Mouse (Mus musculus): ENCODE measurements at regions not wholly inside any gene's neighbourhood (a gene's known extent, or its start where the extent isn't known, plus 50 kb on each side); places are given as distances from the start of the nearest gene placed in this dataset.

DNA sequence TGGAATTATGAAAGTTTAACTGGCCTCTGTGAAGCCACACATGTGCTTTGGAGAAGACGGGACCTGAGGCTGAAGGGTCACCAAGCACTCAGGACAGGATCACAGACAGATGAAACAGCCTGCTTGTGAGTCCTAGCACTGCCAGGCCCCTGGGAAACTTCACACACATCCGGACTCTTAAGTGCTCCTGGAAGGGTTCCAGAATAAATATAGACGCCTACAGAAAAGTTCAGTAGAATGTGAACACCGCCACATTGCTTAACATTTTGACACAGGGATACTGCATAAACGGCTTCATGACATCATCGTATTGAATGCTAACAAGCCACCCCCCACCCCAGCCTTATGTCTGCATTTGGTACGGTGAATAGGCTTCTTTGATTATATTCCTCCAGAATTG is 87.3 kb upstream of the Cttnbp2 start:
- Histone ChIP-seq H3K4me2 (ENCODE audit: low read depth) (no peak overlapping the region), H3K9ac (replicated peaks) (no peak overlapping the region), H3K36me3 (replicated peaks; ENCODE audit: control insufficient read depth, insufficient read depth, low read depth) (no peaks in the 10 kb centered on the region), H3K4me3 (ENCODE audit: insufficient read depth in 1 of 2, low read depth in 2 of 2, low read length in 2 of 2) (no peak overlapping the region), H3K9me3 (ENCODE audit: control insufficient read depth, low read length) (no peaks in the 10 kb centered on the region), H3K27ac (no peak overlapping the region), H3K27me3 (ENCODE audit: control insufficient read depth, insufficient read depth, low read length) (no peaks in the 10 kb centered on the region), H3K4me1 (replicated peaks; ENCODE audit: control insufficient read depth in 2 of 2, insufficient read depth in 2 of 2, low read length in 1 of 2) (no peaks in the 10 kb centered on the region)
- ATAC-seq (ENCODE audit: insufficient read depth): no peak
- TF ChIP-seq EP300 (IDR thresholded peaks at IDR 0.05; ENCODE audit: low read depth) (no peak), CTCF (IDR thresholded peaks at IDR 0.05; ENCODE audit: low read depth) (no peak)
- DNase-seq (ENCODE audit: low read depth in 3 of 3, low spot score in 3 of 3): no peak
- 63% methylated on average over 7 of the region's 7 CpGs for WGBS (ENCODE audit: insufficient replicate concordance)

GRCm38 (mm10) chr6:18621372-18622262 is 107.0 kb upstream of the Cttnbp2 start:
- H3K4me1 ChIP-seq (replicated peaks; ENCODE audit: control insufficient read depth in 2 of 2, insufficient read depth in 2 of 2, low read length in 1 of 2): no peaks in the 10 kb centered on the region
- WGBS (ENCODE audit: insufficient replicate concordance): 60% methylated on average over 6 of the region's 6 CpGs
- H3K27ac ChIP-seq: no peak overlapping the region
- H3K9ac ChIP-seq (replicated peaks): no peak overlapping the region
- H3K4me2 ChIP-seq (ENCODE audit: low read depth): no peak overlapping the region
- H3K27me3 ChIP-seq (ENCODE audit: control insufficient read depth, insufficient read depth, low read length): no peaks in the 10 kb centered on the region
- no peak overlapping the region for H3K4me3 ChIP-seq (ENCODE audit: insufficient read depth in 1 of 2, low read depth in 2 of 2, low read length in 2 of 2)
- no peaks in the 10 kb centered on the region for H3K36me3 ChIP-seq (replicated peaks; ENCODE audit: control insufficient read depth, insufficient read depth, low read depth)
- TF ChIP-seq EP300 (IDR thresholded peaks at IDR 0.05; ENCODE audit: low read depth): no peak
- no peak for TF ChIP-seq CTCF (IDR thresholded peaks at IDR 0.05; ENCODE audit: low read depth)
- no peaks in the 10 kb centered on the region for H3K9me3 ChIP-seq (ENCODE audit: control insufficient read depth, low read length)
- ATAC-seq (ENCODE audit: insufficient read depth): no peak
- no peak for DNase-seq (ENCODE audit: low read depth in 3 of 3, low spot score in 3 of 3)

DNA sequence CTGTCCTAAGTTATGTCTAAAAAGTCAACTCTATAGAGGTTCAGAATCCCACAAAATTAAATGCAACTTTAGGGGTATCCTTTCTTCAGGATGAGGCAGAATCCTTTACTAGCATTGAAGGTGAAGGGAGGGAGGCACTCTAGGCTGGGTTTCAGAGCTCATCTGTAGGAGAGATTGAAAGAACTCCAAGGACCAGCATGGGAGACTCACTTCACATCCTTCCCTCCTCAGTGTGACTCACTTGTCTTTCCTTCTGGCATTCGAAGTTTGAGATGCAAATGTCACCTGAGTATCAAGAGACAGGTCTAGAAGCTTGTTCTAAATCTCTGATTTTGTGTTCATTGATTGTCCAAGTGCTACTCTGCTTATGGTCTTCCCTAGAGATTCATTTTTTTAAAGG is 113.9 kb upstream of the Cttnbp2 start:
- no peaks in the 10 kb centered on the region for H3K4me1 ChIP-seq (replicated peaks; ENCODE audit: control insufficient read depth in 2 of 2, insufficient read depth in 2 of 2, low read length in 1 of 2)
- no peaks in the 10 kb centered on the region for H3K9me3 ChIP-seq (ENCODE audit: control insufficient read depth, low read length)
- H3K27me3 ChIP-seq (ENCODE audit: control insufficient read depth, insufficient read depth, low read length): no peaks in the 10 kb centered on the region
- 29% methylated on average over 1 of the region's 1 CpGs for WGBS (ENCODE audit: insufficient replicate concordance)
- no peak overlapping the region for H3K4me2 ChIP-seq (ENCODE audit: low read depth)
- no peaks in the 10 kb centered on the region for H3K36me3 ChIP-seq (replicated peaks; ENCODE audit: control insufficient read depth, insufficient read depth, low read depth)
- H3K27ac ChIP-seq: no peak overlapping the region
- no peak for ATAC-seq (ENCODE audit: insufficient read depth)
- no peak overlapping the region for H3K4me3 ChIP-seq (ENCODE audit: insufficient read depth in 1 of 2, low read depth in 2 of 2, low read length in 2 of 2)
- no peak for DNase-seq (ENCODE audit: low read depth in 3 of 3, low spot score in 3 of 3)
- H3K9ac ChIP-seq (replicated peaks): no peak overlapping the region
- TF ChIP-seq EP300 (IDR thresholded peaks at IDR 0.05; ENCODE audit: low read depth): no peak

DNA sequence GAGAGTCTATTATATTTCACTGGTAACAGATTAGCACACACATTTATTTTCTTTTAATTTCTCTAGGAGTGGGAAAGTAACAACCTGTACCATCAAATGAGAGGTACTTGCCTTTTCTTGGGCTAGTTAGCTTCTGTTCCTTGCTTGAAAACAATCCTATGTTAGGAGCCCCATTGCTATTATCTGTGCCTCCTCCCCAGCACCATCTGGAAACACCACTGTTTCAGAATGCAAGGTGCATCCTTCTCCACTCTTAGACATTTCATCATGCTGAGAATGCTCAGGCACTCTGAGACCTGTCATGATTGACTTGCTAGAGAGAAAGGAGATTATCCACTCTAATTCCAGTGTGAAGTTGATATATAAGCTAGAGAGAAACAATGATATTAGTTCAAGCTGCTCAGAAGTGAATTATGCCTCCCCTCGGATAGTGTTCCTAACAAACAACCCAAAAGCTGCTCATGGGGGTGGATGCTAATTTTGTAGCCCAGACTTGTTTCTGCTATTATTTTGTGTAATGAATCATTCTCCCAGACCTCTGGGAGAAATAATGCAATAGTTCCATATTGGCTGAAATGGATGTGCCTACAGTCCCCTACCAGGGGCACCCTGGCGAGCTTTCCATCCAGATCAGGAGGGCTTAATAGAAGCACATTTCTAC is 119.0 kb upstream of the Cttnbp2 start:
- Histone ChIP-seq H3K36me3 (replicated peaks; ENCODE audit: control insufficient read depth, insufficient read depth, low read depth) (no peaks in the 10 kb centered on the region), H3K4me1 (replicated peaks; ENCODE audit: control insufficient read depth in 2 of 2, insufficient read depth in 2 of 2, low read length in 1 of 2) (no peaks in the 10 kb centered on the region), H3K27me3 (ENCODE audit: control insufficient read depth, insufficient read depth, low read length) (no peaks in the 10 kb centered on the region), H3K4me3 (ENCODE audit: insufficient read depth in 1 of 2, low read depth in 2 of 2, low read length in 2 of 2) (no peak overlapping the region), H3K9me3 (ENCODE audit: control insufficient read depth, low read length) (no peaks in the 10 kb centered on the region), H3K4me2 (ENCODE audit: low read depth) (no peak overlapping the region), H3K9ac (replicated peaks) (no peak overlapping the region), H3K27ac (no peak overlapping the region)
- no peak for TF ChIP-seq EP300 (IDR thresholded peaks at IDR 0.05; ENCODE audit: low read depth)
- no peak for TF ChIP-seq CTCF (IDR thresholded peaks at IDR 0.05; ENCODE audit: low read depth)
- 51% methylated on average over 2 of the region's 2 CpGs for WGBS (ENCODE audit: insufficient replicate concordance)
- ATAC-seq (ENCODE audit: insufficient read depth) (no peak), DNase-seq (ENCODE audit: low read depth in 3 of 3, low spot score in 3 of 3) (no peak)

- Histone ChIP-seq H3K27ac (no peak overlapping the region), H3K4me2 (ENCODE audit: low read depth) (no peak overlapping the region), H3K9ac (replicated peaks) (no peak overlapping the region), H3K4me3 (ENCODE audit: insufficient read depth in 1 of 2, low read depth in 2 of 2, low read length in 2 of 2) (no peak overlapping the region), H3K4me1 (replicated peaks; ENCODE audit: control insufficient read depth in 2 of 2, insufficient read depth in 2 of 2, low read length in 1 of 2) (no peaks in the 10 kb centered on the region), H3K27me3 (ENCODE audit: control insufficient read depth, insufficient read depth, low read length) (no peaks in the 10 kb centered on the region), H3K36me3 (replicated peaks; ENCODE audit: control insufficient read depth, insufficient read depth, low read depth) (no peaks in the 10 kb centered on the region), H3K9me3 (ENCODE audit: control insufficient read depth, low read length) (no peaks in the 10 kb centered on the region)
- ATAC-seq (ENCODE audit: insufficient read depth) (no peak), DNase-seq (ENCODE audit: low read depth in 3 of 3, low spot score in 3 of 3) (no peak)
- TF ChIP-seq EP300 (IDR thresholded peaks at IDR 0.05; ENCODE audit: low read depth) (no peak), CTCF (IDR thresholded peaks at IDR 0.05; ENCODE audit: low read depth) (no peak)
- WGBS (ENCODE audit: insufficient replicate concordance): 9% methylated on average over 3 of the region's 3 CpGs
Measured at GRCm38 (mm10) chr6:18639712-18640383, 125.2 kb upstream of the Cttnbp2 start.

All from liver, embryonic 14.5 days (tissue).